25 mouse cellular contexts compared by ENCODE assay signal in the genomic region with DNA sequence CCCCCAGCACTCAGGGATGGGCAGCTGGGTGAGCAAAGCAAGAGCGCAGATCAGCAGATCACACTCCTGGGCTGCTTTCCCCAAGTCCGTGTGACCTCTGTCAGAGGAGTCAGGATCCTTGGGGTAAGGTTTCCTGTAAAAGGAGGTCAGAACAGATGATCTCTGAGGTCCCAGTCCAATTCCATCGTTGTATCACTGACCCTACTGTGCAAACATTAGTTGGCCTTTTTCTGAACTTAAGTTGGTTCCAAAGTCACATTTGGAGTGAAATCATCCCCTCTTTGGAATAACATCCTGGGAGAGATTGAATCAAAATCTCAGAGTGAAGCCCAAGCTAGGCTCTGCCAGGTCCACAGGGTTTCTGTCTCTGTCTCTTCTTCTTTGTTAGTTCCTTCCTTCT.
"Had no signal": no experiment of that assay in that cellular context is flagged by ENCODE, and none has a peak within 500 bp of the region (broad histone marks: within the 10 kb centered on the region; RNA-seq: fewer than 3 reads in every experiment).

No protein-coding gene starts in this region.

- H3K4me2 ChIP-seq: forebrain, embryonic 15.5 days; heart, embryonic 11.5 days; heart, embryonic 13.5 days; heart, embryonic 15.5 days; hindbrain, embryonic 12.5 days; hindbrain, embryonic 14.5 days; intestine, embryonic 15.5 days; limb, embryonic 12.5 days had no signal

- H3K9ac ChIP-seq: forebrain, embryonic 15.5 days; forebrain, postnatal 0 days; heart, embryonic 13.5 days; heart, embryonic 15.5 days; hindbrain, embryonic 12.5 days; hindbrain, embryonic 14.5 days; intestine, embryonic 15.5 days; limb, embryonic 12.5 days had no signal

- H3K9me3 ChIP-seq: forebrain, embryonic 15.5 days; heart, embryonic 13.5 days; heart, embryonic 15.5 days; hindbrain, embryonic 10.5 days; hindbrain, embryonic 12.5 days; intestine, embryonic 15.5 days; limb, embryonic 10.5 days; limb, embryonic 12.5 days had no signal

- DNase-seq: forebrain, postnatal 0 days; gastrocnemius, postnatal 14 days; gastrocnemius, postnatal 36 days; heart, adult 2 months; heart, postnatal 14 days; heart, postnatal 4 days; kidney, adult 18-20 months; kidney, adult 8-10 months; kidney, postnatal 10 days; kidney, postnatal 4 days had no signal

- H3K27me3 ChIP-seq: forebrain, embryonic 15.5 days; heart, embryonic 13.5 days; heart, embryonic 15.5 days; hindbrain, embryonic 12.5 days; intestine, embryonic 15.5 days; limb, embryonic 12.5 days had no signal

- H3K4me3 ChIP-seq: forebrain, embryonic 15.5 days; heart, adult 2 months; heart, embryonic 13.5 days; heart, embryonic 15.5 days; hindbrain, embryonic 10.5 days; hindbrain, embryonic 12.5 days; intestine, embryonic 15.5 days; layer of hippocampus, adult 2 months; left cerebral cortex, adult 2 months; limb, embryonic 10.5 days; limb, embryonic 12.5 days had no signal

- H3K27ac ChIP-seq: forebrain, embryonic 15.5 days; heart, adult 2 months; heart, embryonic 13.5 days; heart, embryonic 15.5 days; hindbrain, embryonic 10.5 days; hindbrain, embryonic 12.5 days; hindbrain, embryonic 14.5 days; intestine, embryonic 15.5 days; layer of hippocampus, adult 2 months; left cerebral cortex, adult 2 months; limb, embryonic 10.5 days; limb, embryonic 12.5 days had no signal

- H3K4me1 ChIP-seq: hindbrain, embryonic 12.5 days had no signal

- ATAC-seq: forebrain, embryonic 15.5 days; forebrain, postnatal 0 days; hindbrain, embryonic 16.5 days; inflammation-experienced regulatory T-cells, adult 6 months; intestine, embryonic 15.5 days; intestine, postnatal 0 days had no signal

- H3K36me3 ChIP-seq: heart, embryonic 15.5 days; hindbrain, embryonic 12.5 days; intestine, embryonic 15.5 days; limb, embryonic 10.5 days; limb, embryonic 12.5 days had no signal
